Mouse (Mus musculus) cortical plate, adult 2 months (tissue): ENCODE results near the gene 1700123K08Rik.

Experiments used
- CTCF ChIP-seq: fragments of 200-500 bp; IDR thresholded peaks from 2 replicates; pipeline ENCODE4 v1.5.1; 2011; ENCODE audit warnings: mild to moderate bottlenecking, control low read depth, low read length; ENCODE audit not compliant: insufficient read depth; ENCODE audit errors: extremely low read depth
- POLR2A ChIP-seq: fragments of 200-500 bp; IDR thresholded peaks from 2 replicates; pipeline ENCODE4 v1.6.1; 2011; ENCODE audit warnings: mild to moderate bottlenecking, low read length, control low read depth; ENCODE audit not compliant: insufficient read depth; ENCODE audit errors: extremely low read depth

- no peak for TF ChIP-seq CTCF
- no peak for TF ChIP-seq POLR2A
Measured at GRCm38 (mm10) chr5:138587396-138587795, 22.9 kb upstream of the 1700123K08Rik start.
